ENCODE assay signal across 8 mouse cellular contexts in the genomic region with DNA sequence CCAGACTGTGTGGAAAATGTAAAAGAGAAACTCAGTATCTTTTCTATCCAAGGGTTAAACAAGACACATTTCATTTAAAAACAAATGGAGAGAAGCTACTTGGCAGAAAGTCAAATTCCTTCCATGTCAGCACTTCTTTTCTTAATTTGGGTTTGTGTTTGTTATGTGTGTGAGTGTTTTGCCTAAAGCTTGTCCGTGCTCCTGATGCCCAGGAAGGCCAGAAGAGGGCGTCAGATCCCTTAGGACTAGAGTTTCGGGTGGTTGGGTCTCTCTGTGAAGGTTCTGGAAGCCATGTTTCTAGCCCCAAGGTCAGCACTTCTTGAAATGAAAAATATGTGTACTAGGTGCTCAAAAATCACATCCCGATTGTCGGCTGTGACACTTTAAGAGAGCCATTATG. TPM values are rescaled to one million over a fixed set of nuclear protein-coding genes. Genes with fewer than 3 reads are reported as not detected.
DNase-seq lines count a peak whose midpoint lies in the region; ATAC-seq and TF ChIP-seq lines count a peak whose summit lies in the region.

No protein-coding gene starts in this region.

- peaks cover 40 to 54% of the 10 kb centered on the region in 2 experiments for H3K4me1 ChIP-seq in heart, embryonic 14.5 days (ENCODE audit: control insufficient read depth in 2 of 2, insufficient read depth in 2 of 2, low read length in 2 of 2)
- H3K4me1 ChIP-seq in CH12.LX (ENCODE audit: control insufficient read depth in 1 of 2, insufficient read depth in 2 of 2) = peaks cover 16 to 57% of the 10 kb centered on the region in 2 experiments
- H3K4me1 ChIP-seq in liver, embryonic 16.5 days (ENCODE audit: control insufficient read depth, low read depth, low read length) = peaks cover 12% of the 10 kb centered on the region

- WGBS in heart, embryonic 14.5 days = 63% methylated on average over 5 of the region's 5 CpGs
- WGBS in liver, embryonic 16.5 days (ENCODE audit: insufficient replicate concordance) = 53% methylated on average over 5 of the region's 5 CpGs

- H3K9me3 ChIP-seq in heart, embryonic 14.5 days (ENCODE audit: control insufficient read depth, low read length) = no peaks in the 10 kb centered on the region
- H3K9me3 ChIP-seq in CH12.LX (replicated peaks; ENCODE audit: low read length) = no peaks in the 10 kb centered on the region
- no peaks in the 10 kb centered on the region for H3K9me3 ChIP-seq in liver, embryonic 16.5 days (replicated peaks; ENCODE audit: control insufficient read depth, low read length)

- H3K27me3 ChIP-seq in heart, embryonic 14.5 days (ENCODE audit: control insufficient read depth, insufficient read depth, low read length) = peaks cover 9% of the 10 kb centered on the region
- no peaks in the 10 kb centered on the region for H3K27me3 ChIP-seq in CH12.LX (replicated peaks)
- H3K27me3 ChIP-seq in liver, embryonic 16.5 days (ENCODE audit: control insufficient read depth, insufficient read depth, low read depth, low read length) = peaks cover 34% of the 10 kb centered on the region

- intact Hi-C loops in heart, postnatal 25 days (cut with DNase I) = loop anchor here (1.0 to 5.0 kb wide), 4 partner anchors 42 to 205 kb away; no protein-coding TSS in a partner anchor

- H3K27ac ChIP-seq in heart, embryonic 14.5 days (replicated peaks in 1 of 2; ENCODE audit: control insufficient read depth in 1 of 2, insufficient read depth in 1 of 2, low read depth in 2 of 2, low read length in 2 of 2) = no peak overlapping the region
- H3K27ac ChIP-seq in CH12.LX (ENCODE audit: insufficient read depth, low read depth) = no peak overlapping the region
- no peak overlapping the region for H3K27ac ChIP-seq in liver, embryonic 16.5 days (ENCODE audit: low read length)

- TF ChIP-seq POLR2A in CH12.LX (IDR thresholded peaks at IDR 0.05; ENCODE audit: low read depth, low read length) = no peak

- DNase-seq in heart, postnatal 25 days (ENCODE audit: low spot score) = no peak
- peak; percentile 75 for DNase-seq in CH12.LX (ENCODE audit: extremely low read depth)
- DNase-seq in embryo, embryonic 11 days = peak; percentile 58
- DNase-seq in spleen, adult 18-20 months = no peak
- no peak for DNase-seq in frontal cortex, postnatal 25 days (ENCODE audit: low spot score in 2 of 2)

- H3K36me3 ChIP-seq in heart, embryonic 14.5 days (ENCODE audit: control insufficient read depth, insufficient read depth, low read length) = no peaks in the 10 kb centered on the region
- H3K36me3 ChIP-seq in CH12.LX (replicated peaks in 1 of 2; ENCODE audit: control insufficient read depth in 1 of 2, insufficient read depth in 1 of 2, low read length in 1 of 2) = no peaks in the 10 kb centered on the region
- no peaks in the 10 kb centered on the region for H3K36me3 ChIP-seq in liver, embryonic 16.5 days (ENCODE audit: control insufficient read depth, insufficient read depth)

- in situ Hi-C loops in CH12.LX (cut with MboI; ENCODE audit: low pct_ligation_motif_present, low pct_unique_long_range_greater_than_20kb, low sequenced_read_pairs) = loop anchor here (5.0 to 25.0 kb wide), 3 partner anchors 60 to 652 kb away; partner anchors contain the start of gene Dab2ip

- no peaks in the 10 kb centered on the region for H3K79me2 ChIP-seq in CH12.LX (replicated peaks; ENCODE audit: control insufficient read depth, extremely low read depth, insufficient read depth, poor library complexity, severe bottlenecking)

- peak; percentile 64 for TF ChIP-seq RAD21 in CH12.LX (IDR thresholded peaks at IDR 0.05; ENCODE audit: low read depth, low read length)

- no peak overlapping the region; a peak in 1 of 4 replicates for H3K4me3 ChIP-seq in heart, embryonic 14.5 days (ENCODE audit: control insufficient read depth in 1 of 2, insufficient read depth in 1 of 2, low read depth in 1 of 2, low read length in 2 of 2)
- H3K4me3 ChIP-seq in CH12.LX (replicated peaks in 1 of 3; ENCODE audit: low read depth in 2 of 3, low read length in 2 of 3, poor library complexity in 1 of 3) = no peak overlapping the region
- H3K4me3 ChIP-seq in liver, embryonic 16.5 days (ENCODE audit: low read depth, low read length) = no peak overlapping the region

- H3K9ac ChIP-seq in heart, embryonic 14.5 days (ENCODE audit: low read length) = no peak overlapping the region
- H3K9ac ChIP-seq in CH12.LX (ENCODE audit: insufficient read depth, low read depth) = no peak overlapping the region
- no peak overlapping the region for H3K9ac ChIP-seq in liver, embryonic 16.5 days (ENCODE audit: low read depth, low read length)

- dilution Hi-C loops in CH12.LX (cut with MboI; ENCODE audit: extremely low pct_ligation_motif_present, extremely low pct_unique_long_range_greater_than_20kb, low sequenced_read_pairs) = no loop called here

- peak in 1 of 2 experiments; percentile 70; a peak in 2 of 4 replicates for TF ChIP-seq CTCF in CH12.LX (conservative IDR thresholded peaks at IDR 0.05 in 1 of 2, IDR thresholded peaks at IDR 0.05 in 1 of 2; ENCODE audit: low read depth in 2 of 2, low read length in 2 of 2)

- H3K4me2 ChIP-seq in heart, embryonic 14.5 days (ENCODE audit: low read length) = peak overlapping the region; percentile 51
- peak overlapping the region; percentile 38; the same call in 1 of the 2 replicates for H3K4me2 ChIP-seq in CH12.LX (ENCODE audit: insufficient read depth, low read depth, poor library complexity, severe bottlenecking)
- peak overlapping the region; percentile 48; the same call in 1 of the 2 replicates for H3K4me2 ChIP-seq in liver, embryonic 16.5 days (ENCODE audit: low read depth, low read length)

- no peak for TF ChIP-seq EP300 in CH12.LX (IDR thresholded peaks at IDR 0.05; ENCODE audit: low read length)

- no peak for ATAC-seq in heart, embryonic 14.5 days (ENCODE audit: insufficient number of reproducible peaks, insufficient read depth, low FRiP score, low read depth)
- no peak for ATAC-seq in liver, embryonic 16.5 days (ENCODE audit: low read depth)
- no peak for ATAC-seq in granulocyte monocyte progenitor cell, adult 5-6 weeks (replicated peaks; ENCODE audit: poor library complexity, severe bottlenecking)

TF ChIP-seq in CH12.LX, 34 proteins besides CTCF, POLR2A, EP300 and RAD21:
- peak; percentile 32; the same call in 1 of the 2 replicates for TF ChIP-seq MXI1 (IDR thresholded peaks at IDR 0.05; ENCODE audit: low read depth, low read length)
- TF ChIP-seq CHD1 (IDR thresholded peaks at IDR 0.05; ENCODE audit: low read depth, low read length) = no peak
- TF ChIP-seq PAX5 (IDR thresholded peaks at IDR 0.05; ENCODE audit: low read length) = no peak
- no peak for TF ChIP-seq ZNF384 (IDR thresholded peaks at IDR 0.05; ENCODE audit: low read depth, low read length)
- peak; percentile 69 for TF ChIP-seq SMC3 (IDR thresholded peaks at IDR 0.05; ENCODE audit: low read depth, low read length)
- TF ChIP-seq BHLHE40 (IDR thresholded peaks at IDR 0.05; ENCODE audit: low read depth, low read length) = no peak
- TF ChIP-seq MAFK (IDR thresholded peaks at IDR 0.05; ENCODE audit: insufficient replicate concordance, low read length) = 0 out of 2 replicates have a peak, but pooled peaks have one; percentile 19
- TF ChIP-seq NRF1 (IDR thresholded peaks at IDR 0.05; ENCODE audit: low read depth, low read length) = no peak
TF ChIP-seq in CH12.LX: peak in this region for 3.

RNA-seq across cellular contexts. Expression of gene Ptgs1, which starts 15.8 kb away (rescaled TPM):
- 26.7 and 31.0 TPM in 2 replicates for polyA plus RNA-seq in heart, embryonic 14.5 days (2014; fragmentation: Nextera tagmentation; extraction: Ambion mirVana)
- total RNA-seq in heart, postnatal 25 days (2021) = 10 to 100 TPM; 16.4 to 16.8 TPM
- total RNA-seq in CH12.LX (2012; rRNA removed) (3.0 and 3.1 TPM in 2 replicates), CH12.LX (2014; rRNA removed) (2.9 and 3.0 TPM in 2 replicates)
- polyA plus RNA-seq in CH12.LX (2012; ENCODE audit: insufficient read length, low read depth) = 1.6 and 2.6 TPM in 2 replicates
- 20.9 and 22.5 TPM in 2 replicates for polyA plus RNA-seq in liver, embryonic 16.5 days (2015; fragmentation: Nextera tagmentation; extraction: Ambion mirVana)
- 20.8 and 21.8 TPM in 2 replicates for total RNA-seq in granulocyte monocyte progenitor cell, adult 5-6 weeks (2014; fragmentation: Nextera tagmentation)
- total RNA-seq in granulocyte monocyte progenitor cell, adult 5-6 weeks (2017) = 30.5 and 31.0 TPM in 2 replicates

Comparison
In these comparisons a context has a peak if more than half of its experiments do, and no peak if none do; other contexts are left out.
1. DNase-seq: peak in CH12.LX (single experiment) and embryo, embryonic 11 days (single experiment); none in heart, postnatal 25 days (single experiment), spleen, adult 18-20 months (0 of 2) and frontal cortex, postnatal 25 days (0 of 2).
2. RNA of gene Ptgs1, which starts 15.8 kb away (total RNA-seq): 20.8 to 31.0 TPM in granulocyte monocyte progenitor cell, adult 5-6 weeks and 16.4 to 16.8 TPM in heart, postnatal 25 days; 2.9 to 3.1 TPM in CH12.LX; every median in the first group is over 4 times any median in the second.
3. Peak in every context shown above with its lines, with median percentiles within 50 percentile points of each other: H3K4me2 ChIP-seq.